Mouse (Mus musculus) cerebellum, adult 2 months (tissue): Measurements from ENCODE around the gene Dock2. TPM values are rescaled to one million over a fixed set of nuclear protein-coding genes. Genes with fewer than 3 reads are reported as not detected.

Source experiments
- DNase-seq, 2 experiments: peaks; one replicate each; pipeline ENCODE4 v3.0.0; 2021
- H3K27ac ChIP-seq: fragments of 200-500 bp; 2 replicates; pipeline ENCODE4 v1.5.1; 2012; ENCODE audit warnings: low read length, control low read depth, inconsistent platforms; ENCODE audit not compliant: insufficient read depth
- H3K27me3 ChIP-seq: fragments of 200-500 bp; 2 replicates; pipeline ENCODE4 v1.6.1; 2012; ENCODE audit warnings: inconsistent platforms, mild to moderate bottlenecking, low read length, moderate library complexity; ENCODE audit not compliant: control insufficient read depth, insufficient read depth
- H3K4me1 ChIP-seq: fragments of 200-500 bp; 2 replicates; pipeline ENCODE4 v1.6.1; 2011; ENCODE audit warnings: low read length; ENCODE audit not compliant: control insufficient read depth, insufficient read depth
- H3K4me3 ChIP-seq: fragments of 200-500 bp; replicated peaks from 2 replicates; pipeline ENCODE3; 2011; ENCODE audit warnings: mild to moderate bottlenecking, low read depth, low read length, control low read depth; ENCODE audit not compliant: insufficient read depth
- CTCF ChIP-seq: fragments of 200-500 bp; IDR thresholded peaks from 2 replicates; pipeline ENCODE4 v1.5.1; 2011; ENCODE audit warnings: low read depth, mild to moderate bottlenecking, control low read depth, low read length, moderate library complexity, borderline replicate concordance; ENCODE audit not compliant: insufficient read depth
- POLR2A ChIP-seq: fragments of 200-500 bp; IDR thresholded peaks from 2 replicates; pipeline ENCODE4 v1.6.1; 2011; ENCODE audit warnings: low read length, control low read depth, borderline replicate concordance; ENCODE audit not compliant: insufficient read depth
- WGBS: fragments of 180-500 bp; shearing (Covaris S2); methylation state at CpG from one replicate; pipeline ENCODE4 v1.1.7; 2018; 5-methylcytosine and 5-hydroxymethylcytosine counted together
- polyA plus RNA-seq: library from polyadenylated mRNA; depleted of rRNA; stranded (reverse); fragments of >200 nt; gene quantifications from 2 replicates; pipeline ENCODE4 v1.2.3, GENCODE M21; 2012

The Dock2 gene
- polyA plus RNA-seq, 1 experiment: 0.69 TPM

- no peak overlapping the region for H3K27ac ChIP-seq
- no peaks in the 10 kb centered on the region for H3K27me3 ChIP-seq
- TF ChIP-seq CTCF (no peak), POLR2A (no peak)
- no peak overlapping the region for H3K4me3 ChIP-seq
- WGBS: 29% methylated on average over 12 of the region's 12 CpGs
- DNase-seq: peak; percentile 4 to 14
- H3K4me1 ChIP-seq: peaks cover 17% of the 10 kb centered on the region
These were observed 428.3 kb downstream of the Dock2 start for GRCm38 (mm10) chr11:34355406-34355805.

- Histone ChIP-seq H3K27me3 (no peaks in the 10 kb centered on the region), H3K27ac (no peak overlapping the region), H3K4me3 (no peak overlapping the region), H3K4me1 (peaks cover 6% of the 10 kb centered on the region; the same call in 1 of the 2 replicates)
- 81% methylated on average over 10 of the region's 10 CpGs for WGBS
- DNase-seq: no peak
- TF ChIP-seq CTCF: no peak
- TF ChIP-seq POLR2A: no peak
These were observed 434.1 kb downstream of the Dock2 start for GRCm38 (mm10) chr11:34349453-34350056.

- TF ChIP-seq POLR2A (no peak), CTCF (no peak)
- H3K27ac ChIP-seq: no peak overlapping the region
- 9% methylated on average over 4 of the region's 4 CpGs for WGBS
- H3K4me1 ChIP-seq: peaks cover 6% of the 10 kb centered on the region; the same call in 1 of the 2 replicates
- DNase-seq: peak; percentile 46 to 60
- H3K27me3 ChIP-seq: no peaks in the 10 kb centered on the region
- H3K4me3 ChIP-seq: no peak overlapping the region
These were observed 435.3 kb downstream of the Dock2 start for GRCm38 (mm10) chr11:34348287-34348918.

GRCm38 (mm10) chr11:34344310-34344709 is 439.4 kb downstream of the Dock2 start:
- H3K4me1 ChIP-seq: peaks cover 6% of the 10 kb centered on the region; the same call in 1 of the 2 replicates
- H3K27ac ChIP-seq: no peak overlapping the region
- H3K27me3 ChIP-seq: no peaks in the 10 kb centered on the region
- no peak overlapping the region for H3K4me3 ChIP-seq
- no peak for DNase-seq
- no peak for TF ChIP-seq CTCF
- no peak for TF ChIP-seq POLR2A
- WGBS: 76% methylated on average over 5 of the region's 5 CpGs

- TF ChIP-seq CTCF: no peak
- no peak for TF ChIP-seq POLR2A
- no peak overlapping the region for H3K27ac ChIP-seq
- no peak overlapping the region for H3K4me3 ChIP-seq
These were observed 439.9 kb downstream of the Dock2 start for GRCm38 (mm10) chr11:34343742-34344307.

GRCm38 (mm10) chr11:34339693-34340092 is 444.0 kb downstream of the Dock2 start:
- Histone ChIP-seq H3K27ac (no peak overlapping the region), H3K4me3 (no peak overlapping the region), H3K4me1 (no peaks in the 10 kb centered on the region), H3K27me3 (no peaks in the 10 kb centered on the region)
- no peak for DNase-seq
- WGBS: 49% methylated on average over 5 of the region's 5 CpGs
- TF ChIP-seq POLR2A: no peak
- TF ChIP-seq CTCF: no peak

More at GRCm38 (mm10) chr11:34343742-34344307, 439.9 kb downstream of the Dock2 start:
- WGBS: 57% methylated on average over 4 of the region's 4 CpGs
- DNase-seq: no peak
- Histone ChIP-seq H3K4me1 (peaks cover 6% of the 10 kb centered on the region; the same call in 1 of the 2 replicates), H3K27me3 (no peaks in the 10 kb centered on the region)

- no peak for DNase-seq
- no peak for TF ChIP-seq CTCF
- TF ChIP-seq POLR2A: no peak
- H3K4me3 ChIP-seq: no peak overlapping the region
- H3K4me1 ChIP-seq: no peaks in the 10 kb centered on the region
- 82% methylated on average over 1 of the region's 1 CpGs for WGBS
- H3K27me3 ChIP-seq: no peaks in the 10 kb centered on the region
- H3K27ac ChIP-seq: no peak overlapping the region
These were observed 445.8 kb downstream of the Dock2 start for GRCm38 (mm10) chr11:34337907-34338306.
